Mouse (Mus musculus) adipocyte (in vitro differentiated cells): ENCODE data around the gene Ptprt.

Source experiments
- DNase-seq: peaks from one replicate; pipeline ENCODE4 v3.0.0-alpha.2; 2016; ENCODE audit warnings: low spot score

Ptprt gene

GRCm38 (mm10) chr2:162591388-162591787 is 69.6 kb downstream of the Ptprt start:
- no peak for DNase-seq

GRCm38 (mm10) chr2:162581651-162582050 is 79.3 kb downstream of the Ptprt start:
- no peak for DNase-seq

- DNase-seq = no peak
These were observed 83.1 kb downstream of the Ptprt start for GRCm38 (mm10) chr2:162577819-162578218.

- no peak for DNase-seq
These were observed 88.1 kb downstream of the Ptprt start for GRCm38 (mm10) chr2:162572851-162573250.

GRCm38 (mm10) chr2:162571037-162571436 is 89.9 kb downstream of the Ptprt start:
- DNase-seq = no peak

GRCm38 (mm10) chr2:162568308-162569100 is 92.4 kb downstream of the Ptprt start:
- no peak for DNase-seq

GRCm38 (mm10) chr2:162548312-162548711 is 112.6 kb downstream of the Ptprt start:
- DNase-seq = no peak

- DNase-seq = no peak
These were observed 129.3 kb downstream of the Ptprt start for GRCm38 (mm10) chr2:162531638-162532037.

- DNase-seq = no peak
These were observed 132.0 kb downstream of the Ptprt start for GRCm38 (mm10) chr2:162528911-162529310.

GRCm38 (mm10) chr2:162515993-162516392 is 145.0 kb downstream of the Ptprt start:
- no peak for DNase-seq

GRCm38 (mm10) chr2:162513072-162513471 is 147.9 kb downstream of the Ptprt start:
- no peak for DNase-seq

- no peak for DNase-seq
These were observed 148.9 kb downstream of the Ptprt start for GRCm38 (mm10) chr2:162512094-162512493.

GRCm38 (mm10) chr2:162509016-162509415 is 151.9 kb downstream of the Ptprt start:
- DNase-seq = no peak

- no peak for DNase-seq
These were observed 153.3 kb downstream of the Ptprt start for GRCm38 (mm10) chr2:162507664-162508063.

GRCm38 (mm10) chr2:162504850-162505249 is 156.1 kb downstream of the Ptprt start:
- DNase-seq = no peak

- DNase-seq = no peak
These were observed 161.4 kb downstream of the Ptprt start for GRCm38 (mm10) chr2:162499501-162499915.

GRCm38 (mm10) chr2:162498191-162498590 is 162.8 kb downstream of the Ptprt start:
- DNase-seq = no peak

GRCm38 (mm10) chr2:162484036-162484435 is 176.9 kb downstream of the Ptprt start:
- DNase-seq = no peak

- DNase-seq = no peak
These were observed 217.8 kb downstream of the Ptprt start for GRCm38 (mm10) chr2:162443106-162443505.

GRCm38 (mm10) chr2:162436646-162437045 is 224.3 kb downstream of the Ptprt start:
- DNase-seq = no peak

- no peak for DNase-seq
These were observed 230.8 kb downstream of the Ptprt start for GRCm38 (mm10) chr2:162430171-162430570.

- DNase-seq = no peak
These were observed 234.8 kb downstream of the Ptprt start for GRCm38 (mm10) chr2:162426114-162426513.

- no peak for DNase-seq
These were observed 242.8 kb downstream of the Ptprt start for GRCm38 (mm10) chr2:162418181-162418580.
